Mouse (Mus musculus) gastrocnemius, adult 2 months (tissue): ENCODE results near the gene Nlrp3. TPM values are rescaled to one million over a fixed set of nuclear protein-coding genes. Genes with fewer than 3 reads are reported as not detected.
"Not testable (repeated sequence)": the region's sequence is repeated elsewhere in the genome, so short reads cannot be mapped to it uniquely, and the experiment has no call there.

Experiments used
- DNase-seq: peaks from one replicate; pipeline ENCODE4 v3.0.0; 2022
- H3K27ac ChIP-seq: fragments of 200-600 bp; 2 replicates; pipeline ENCODE4 v1.8.1; 2022; ENCODE audit warnings: mild to moderate bottlenecking
- H3K4me3 ChIP-seq: fragments of 200-600 bp; 2 replicates; pipeline ENCODE4 v1.8.1; 2022; ENCODE audit warnings: mild to moderate bottlenecking, moderate library complexity
- CTCF ChIP-seq: fragments of 200-600 bp; IDR thresholded peaks from 2 replicates; pipeline ENCODE4 v1.8.1; 2022; ENCODE audit warnings: antibody characterized with exemption, mild to moderate bottlenecking, moderate library complexity
- intact Hi-C: fragments of 180-260 bp; cut with DNase I; formaldehyde crosslinking; loops from one replicate; pipeline ENCODE4 v1.15.1; 2025
- total RNA-seq, 2 experiments: library from RNA; stranded (reverse); gene quantifications; 2 replicates each; pipeline ENCODE4 v1.2.3; 2021

Gene Nlrp3
- total RNA-seq, 2 experiments from 2014 or later, result 0.14 to 0.15 TPM

- TF ChIP-seq CTCF, result no peak
- DNase-seq, result no peak
- intact Hi-C loops, result no loop called here
Observed at GRCm38 (mm10) chr11:59543376-59543775, 2.0 kb downstream of the Nlrp3 start.

GRCm38 (mm10) chr11:59544005-59544404 lies 2.6 kb downstream of the Nlrp3 start:
- DNase-seq, result no peak
- Histone ChIP-seq H3K27ac (no peak overlapping the region), H3K4me3 (no peak overlapping the region)
- intact Hi-C loops, result no loop called here
- no peak for TF ChIP-seq CTCF

More at GRCm38 (mm10) chr11:59543376-59543775, 2.0 kb downstream of the Nlrp3 start:
- H3K27ac ChIP-seq, result no peak overlapping the region
- H3K4me3 ChIP-seq, result no peak overlapping the region

GRCm38 (mm10) chr11:59554127-59554526 lies 12.8 kb downstream of the Nlrp3 start:
- no peak overlapping the region for H3K4me3 ChIP-seq
- no peak for TF ChIP-seq CTCF
- no peak for DNase-seq
- intact Hi-C loops, result no loop called here
- no peak overlapping the region for H3K27ac ChIP-seq

- Histone ChIP-seq H3K4me3 (no peak overlapping the region), H3K27ac (no peak overlapping the region)
- TF ChIP-seq CTCF, result no peak
- no peak for DNase-seq
- intact Hi-C loops, result no loop called here
Observed at GRCm38 (mm10) chr11:59554535-59554934, 13.2 kb downstream of the Nlrp3 start.

GRCm38 (mm10) chr11:59560906-59561305 lies 19.5 kb downstream of the Nlrp3 start:
- Histone ChIP-seq H3K4me3 (no peak overlapping the region), H3K27ac (no peak overlapping the region)
- no peak for DNase-seq
- intact Hi-C loops, result no loop called here
- TF ChIP-seq CTCF, result no peak

- intact Hi-C loops, result no loop called here
- Histone ChIP-seq H3K4me3 (no peak overlapping the region), H3K27ac (no peak overlapping the region)
- no peak for DNase-seq
- TF ChIP-seq CTCF, result no peak
Observed at GRCm38 (mm10) chr11:59562336-59562735, 21.0 kb downstream of the Nlrp3 start.

GRCm38 (mm10) chr11:59562837-59563236 lies 21.5 kb downstream of the Nlrp3 start:
- TF ChIP-seq CTCF, result no peak
- no peak overlapping the region for H3K27ac ChIP-seq
- no peak for DNase-seq
- no peak overlapping the region for H3K4me3 ChIP-seq
- intact Hi-C loops, result no loop called here

GRCm38 (mm10) chr11:59569306-59569705 lies 27.9 kb downstream of the Nlrp3 start:
- peak; percentile 71 for TF ChIP-seq CTCF
- H3K4me3 ChIP-seq, result no peak overlapping the region
- intact Hi-C loops, result no loop called here
- DNase-seq, result no peak
- H3K27ac ChIP-seq, result no peak overlapping the region

GRCm38 (mm10) chr11:59575726-59576125 lies 34.4 kb downstream of the Nlrp3 start:
- Histone ChIP-seq H3K4me3 (no peak overlapping the region), H3K27ac (no peak overlapping the region)
- TF ChIP-seq CTCF, result no peak
- intact Hi-C loops, result no loop called here
- DNase-seq, result no peak

- H3K27ac ChIP-seq, H3K4me3 ChIP-seq, intact Hi-C loops, DNase-seq: not testable (repeated sequence)
Observed at GRCm38 (mm10) chr11:59576135-59576534, 34.8 kb downstream of the Nlrp3 start, which contains the start of gene Olfr222. Gene Olfr222 (minus strand): TSS chr11:59576235.

- no peak overlapping the region for H3K27ac ChIP-seq
- no peak for TF ChIP-seq CTCF
- intact Hi-C loops, result no loop called here
- DNase-seq, result no peak
- no peak overlapping the region for H3K4me3 ChIP-seq
Observed at GRCm38 (mm10) chr11:59584539-59584938, 43.2 kb downstream of the Nlrp3 start.

GRCm38 (mm10) chr11:59589496-59589895 lies 48.1 kb downstream of the Nlrp3 start:
- DNase-seq, result no peak
- TF ChIP-seq CTCF, result no peak
- intact Hi-C loops, result no loop called here
- no peak overlapping the region for H3K27ac ChIP-seq
- no peak overlapping the region for H3K4me3 ChIP-seq

GRCm38 (mm10) chr11:59593189-59593588 lies 51.8 kb downstream of the Nlrp3 start, which contains the start of gene Olfr223:
Gene Olfr223 (minus strand): TSS chr11:59593289.
- no peak for DNase-seq
- intact Hi-C loops, result no loop called here
- TF ChIP-seq CTCF, result no peak

GRCm38 (mm10) chr11:59596091-59596490 lies 54.7 kb downstream of the Nlrp3 start:
- H3K27ac ChIP-seq, result no peak overlapping the region
- TF ChIP-seq CTCF, result peak; percentile 46
- intact Hi-C loops, result no loop called here

More at GRCm38 (mm10) chr11:59593189-59593588, 51.8 kb downstream of the Nlrp3 start, which contains the start of gene Olfr223:
- Histone ChIP-seq H3K27ac (no peak within 1 kb of the TSS), H3K4me3 (no peak within 1 kb of the TSS)

GRCm38 (mm10) chr11:59596950-59597349 lies 55.6 kb downstream of the Nlrp3 start:
- DNase-seq, result no peak
- intact Hi-C loops, result no loop called here

More at GRCm38 (mm10) chr11:59596091-59596490, 54.7 kb downstream of the Nlrp3 start:
- no peak for DNase-seq
- no peak overlapping the region for H3K4me3 ChIP-seq

More at GRCm38 (mm10) chr11:59596950-59597349, 55.6 kb downstream of the Nlrp3 start:
- Histone ChIP-seq H3K27ac (no peak overlapping the region), H3K4me3 (no peak overlapping the region)
- TF ChIP-seq CTCF, result no peak
